ENCODE assay signal across 15 mouse cellular contexts in the genomic region with DNA sequence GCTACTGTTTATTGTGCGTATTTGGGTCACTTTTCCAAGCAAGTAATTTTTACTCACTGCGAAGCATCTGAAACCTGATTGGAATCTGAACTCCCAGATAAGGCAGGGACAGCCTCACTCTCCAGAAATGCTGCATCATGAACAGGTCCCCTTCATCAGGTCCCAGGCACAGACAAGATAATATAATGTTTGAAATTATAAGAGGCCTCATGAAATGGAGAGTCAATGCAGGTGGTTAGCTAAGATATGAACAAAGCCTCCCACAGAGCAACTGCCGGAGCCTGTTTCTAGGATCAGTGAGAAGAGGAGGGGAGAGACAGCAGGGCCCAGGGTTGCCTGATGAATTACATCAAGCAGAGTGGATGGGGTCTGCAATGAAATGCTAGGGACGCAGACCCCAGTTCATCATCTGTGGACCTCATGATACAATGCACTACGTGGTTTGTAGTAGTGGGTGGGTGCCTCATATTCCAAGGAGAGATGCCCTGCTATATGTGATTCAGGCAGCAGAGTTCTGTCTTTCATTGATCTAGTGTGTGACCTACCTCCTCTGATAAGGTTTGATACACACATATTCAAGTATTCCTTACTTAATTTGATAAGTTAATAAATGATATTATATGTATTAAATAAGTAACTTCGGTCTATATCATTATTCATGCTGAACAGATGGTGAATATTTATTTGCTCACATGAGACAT. TPM values are rescaled to one million over a fixed set of nuclear protein-coding genes. Genes with fewer than 3 reads are reported as not detected.
DNase-seq lines count a peak whose midpoint lies in the region; ATAC-seq and TF ChIP-seq lines count a peak whose summit lies in the region.
"Had no signal": no experiment of that assay in that cellular context is flagged by ENCODE, and none has a peak within 500 bp of the region (broad histone marks: within the 10 kb centered on the region; RNA-seq: fewer than 3 reads in every experiment).

No protein-coding gene starts in this region.

- no peak for TF ChIP-seq CTCF in G1E (IDR thresholded peaks at IDR 0.05; ENCODE audit: low read depth, low read length)

- no peaks in the 10 kb centered on the region for H3K36me3 ChIP-seq in heart, embryonic 12.5 days
- H3K36me3 ChIP-seq in G1E (replicated peaks): no peaks in the 10 kb centered on the region
- no peaks in the 10 kb centered on the region for H3K36me3 ChIP-seq in liver, embryonic 15.5 days (replicated peaks)
- no peaks in the 10 kb centered on the region for H3K36me3 ChIP-seq in forebrain, embryonic 13.5 days (ENCODE audit: poor library complexity, severe bottlenecking)
- H3K36me3 ChIP-seq in neural tube, embryonic 15.5 days: no peaks in the 10 kb centered on the region
- H3K36me3 ChIP-seq: embryonic facial prominence, embryonic 13.5 days; forebrain, embryonic 12.5 days; limb, embryonic 15.5 days; midbrain, embryonic 13.5 days had no signal

- no peaks in the 10 kb centered on the region for H3K27me3 ChIP-seq in heart, embryonic 12.5 days (replicated peaks)
- H3K27me3 ChIP-seq in G1E (ENCODE audit: insufficient read depth, low read length): no peaks in the 10 kb centered on the region
- H3K27me3 ChIP-seq in liver, embryonic 15.5 days: no peaks in the 10 kb centered on the region
- no peaks in the 10 kb centered on the region for H3K27me3 ChIP-seq in forebrain, embryonic 13.5 days
- H3K27me3 ChIP-seq in neural tube, embryonic 15.5 days (replicated peaks): no peaks in the 10 kb centered on the region
- H3K27me3 ChIP-seq: limb, embryonic 15.5 days had no signal

- no peak overlapping the region for H3K4me2 ChIP-seq in heart, embryonic 12.5 days
- H3K4me2 ChIP-seq in liver, embryonic 15.5 days: peak overlapping the region; percentile 59
- H3K4me2 ChIP-seq in forebrain, embryonic 13.5 days: no peak overlapping the region
- no peak overlapping the region for H3K4me2 ChIP-seq in neural tube, embryonic 15.5 days
- H3K4me2 ChIP-seq: embryonic facial prominence, embryonic 13.5 days; forebrain, embryonic 12.5 days; limb, embryonic 15.5 days; midbrain, embryonic 13.5 days had no signal

- no peaks in the 10 kb centered on the region for H3K9me3 ChIP-seq in heart, embryonic 12.5 days (replicated peaks)
- H3K9me3 ChIP-seq in G1E (replicated peaks): no peaks in the 10 kb centered on the region
- no peaks in the 10 kb centered on the region for H3K9me3 ChIP-seq in liver, embryonic 15.5 days (replicated peaks)
- H3K9me3 ChIP-seq in forebrain, embryonic 13.5 days (replicated peaks): no peaks in the 10 kb centered on the region
- H3K9me3 ChIP-seq in neural tube, embryonic 15.5 days (replicated peaks): no peaks in the 10 kb centered on the region
- H3K9me3 ChIP-seq: embryonic facial prominence, embryonic 13.5 days; forebrain, embryonic 12.5 days; limb, embryonic 15.5 days; midbrain, embryonic 13.5 days had no signal

- DNase-seq in heart, postnatal 36 days: no peak
- DNase-seq in G1E (ENCODE audit: low spot score): peak; percentile 62
- DNase-seq: cerebellum, adult 18-20 months; heart, postnatal 14 days; kidney, adult 8-10 months; lung, postnatal 14 days had no signal

- no peak overlapping the region for H3K9ac ChIP-seq in heart, embryonic 12.5 days
- 0 out of 2 replicates have a peak overlapping the region, but pooled peaks have one; percentile 23 for H3K9ac ChIP-seq in liver, embryonic 15.5 days
- H3K9ac ChIP-seq in forebrain, embryonic 13.5 days: no peak overlapping the region
- no peak overlapping the region for H3K9ac ChIP-seq in neural tube, embryonic 15.5 days (replicated peaks)
- H3K9ac ChIP-seq: embryonic facial prominence, embryonic 13.5 days; forebrain, embryonic 12.5 days; limb, embryonic 15.5 days; midbrain, embryonic 13.5 days had no signal

- H3K4me1 ChIP-seq in heart, embryonic 12.5 days (replicated peaks): no peaks in the 10 kb centered on the region
- H3K4me1 ChIP-seq in G1E (ENCODE audit: insufficient read depth, low read depth, low read length): peaks cover 51% of the 10 kb centered on the region
- peaks cover 56% of the 10 kb centered on the region for H3K4me1 ChIP-seq in liver, embryonic 15.5 days (replicated peaks)
- no peaks in the 10 kb centered on the region for H3K4me1 ChIP-seq in forebrain, embryonic 13.5 days
- H3K4me1 ChIP-seq in neural tube, embryonic 15.5 days: no peaks in the 10 kb centered on the region
- H3K4me1 ChIP-seq: embryonic facial prominence, embryonic 13.5 days had no signal

- H3K4me3 ChIP-seq in heart, embryonic 12.5 days: no peak overlapping the region
- H3K4me3 ChIP-seq in G1E (ENCODE audit: low read depth, low read length): peak overlapping the region; percentile 23; the same call in 1 of the 2 replicates
- peak overlapping the region; percentile 3; the same call in 1 of the 2 replicates for H3K4me3 ChIP-seq in liver, embryonic 15.5 days (replicated peaks)
- no peak overlapping the region for H3K4me3 ChIP-seq in forebrain, embryonic 13.5 days
- no peak overlapping the region for H3K4me3 ChIP-seq in neural tube, embryonic 15.5 days (replicated peaks)
- H3K4me3 ChIP-seq: embryonic facial prominence, embryonic 13.5 days; forebrain, embryonic 12.5 days; limb, embryonic 15.5 days; midbrain, embryonic 13.5 days had no signal

- ATAC-seq in heart, embryonic 12.5 days (ENCODE audit: insufficient number of reproducible peaks, low FRiP score): peak; percentile 36; the same call in 1 of the 2 replicates
- peak; percentile 78 for ATAC-seq in G1E (ENCODE audit: extremely low read depth, insufficient number of reproducible peaks, low FRiP score, poor library complexity, severe bottlenecking)
- peak; percentile 41; the same call in 1 of the 2 replicates for ATAC-seq in common myeloid progenitor, adult 5-6 weeks (replicated peaks; ENCODE audit: low read depth, poor library complexity, severe bottlenecking)
- peak; percentile 78 for ATAC-seq in liver, embryonic 15.5 days (ENCODE audit: insufficient read depth)
- ATAC-seq in forebrain, embryonic 13.5 days: no peak
- ATAC-seq in neural tube, embryonic 15.5 days (ENCODE audit: low FRiP score): no peak

- intact Hi-C loops in heart, postnatal 36 days (cut with DNase I): no loop called here

- WGBS in heart, embryonic 12.5 days: 74% methylated on average over 6 of the region's 6 CpGs
- WGBS in liver, embryonic 15.5 days (ENCODE audit: insufficient replicate concordance): 30% methylated on average over 6 of the region's 6 CpGs
- 84% methylated on average over 6 of the region's 6 CpGs for WGBS in forebrain, embryonic 13.5 days
- WGBS in neural tube, embryonic 15.5 days: 83% methylated on average over 6 of the region's 6 CpGs

- no peak overlapping the region for H3K27ac ChIP-seq in heart, embryonic 12.5 days (ENCODE audit: poor library complexity, severe bottlenecking)
- peak overlapping the region; percentile 89 for H3K27ac ChIP-seq in liver, embryonic 15.5 days (replicated peaks)
- no peak overlapping the region for H3K27ac ChIP-seq in forebrain, embryonic 13.5 days
- H3K27ac ChIP-seq in neural tube, embryonic 15.5 days (replicated peaks): no peak overlapping the region
- H3K27ac ChIP-seq: embryonic facial prominence, embryonic 13.5 days; forebrain, embryonic 12.5 days; limb, embryonic 15.5 days; midbrain, embryonic 13.5 days had no signal

RNA-seq across cellular contexts. Expression of a gene that starts 5.1 kb away (rescaled TPM):
- polyA plus RNA-seq in heart, embryonic 12.5 days (2016; fragmentation: Nextera tagmentation; extraction: Ambion mirVana): 30.3 and 38.5 TPM in 2 replicates
- total RNA-seq in heart, postnatal 36 days (2021): 1 to 10 TPM; 2.7 to 3.1 TPM
- total RNA-seq in G1E (2014; fragmentation: Nextera tagmentation) (2,154 and 2,258 TPM in 2 replicates), G1E (2017) (588 and 621 TPM in 2 replicates)
- 100 and 103 TPM in 2 replicates for polyA plus RNA-seq in G1E (2012)
- total RNA-seq in common myeloid progenitor, adult 5-6 weeks (2017): 62.3 and 69.7 TPM in 2 replicates
- 305 and 316 TPM in 2 replicates for polyA plus RNA-seq in liver, embryonic 15.5 days (2015; fragmentation: Nextera tagmentation; extraction: Ambion mirVana)
- 35.2 and 46.4 TPM in 2 replicates for polyA plus RNA-seq in forebrain, embryonic 13.5 days (2015; fragmentation: Nextera tagmentation; extraction: Ambion mirVana)
- polyA plus RNA-seq in neural tube, embryonic 15.5 days (2015; fragmentation: Nextera tagmentation; extraction: Ambion mirVana): 108 and 114 TPM in 2 replicates

Comparison
In these comparisons a context has a peak if more than half of its experiments do, and no peak if none do; other contexts are left out.
1. ATAC-seq: peak in heart, embryonic 12.5 days (single experiment), G1E (single experiment), common myeloid progenitor, adult 5-6 weeks (single experiment) and liver, embryonic 15.5 days (single experiment); none in forebrain, embryonic 13.5 days (single experiment) and neural tube, embryonic 15.5 days (single experiment).
2. H3K4me3 ChIP-seq: peak in G1E (single experiment) and liver, embryonic 15.5 days (single experiment); none in heart, embryonic 12.5 days (single experiment), forebrain, embryonic 13.5 days (single experiment) and neural tube, embryonic 15.5 days (single experiment).